Mouse (Mus musculus) cortical plate, adult 2 months (tissue): ENCODE measurements around the gene Gramd1b.

Source experiments
- CTCF ChIP-seq: fragments of 200-500 bp; IDR thresholded peaks from 2 replicates; pipeline ENCODE4 v1.5.1; 2011; ENCODE audit warnings: mild to moderate bottlenecking, control low read depth, low read length; ENCODE audit not compliant: insufficient read depth; ENCODE audit errors: extremely low read depth
- POLR2A ChIP-seq: fragments of 200-500 bp; IDR thresholded peaks from 2 replicates; pipeline ENCODE4 v1.6.1; 2011; ENCODE audit warnings: mild to moderate bottlenecking, low read length, control low read depth; ENCODE audit not compliant: insufficient read depth; ENCODE audit errors: extremely low read depth

DNA sequence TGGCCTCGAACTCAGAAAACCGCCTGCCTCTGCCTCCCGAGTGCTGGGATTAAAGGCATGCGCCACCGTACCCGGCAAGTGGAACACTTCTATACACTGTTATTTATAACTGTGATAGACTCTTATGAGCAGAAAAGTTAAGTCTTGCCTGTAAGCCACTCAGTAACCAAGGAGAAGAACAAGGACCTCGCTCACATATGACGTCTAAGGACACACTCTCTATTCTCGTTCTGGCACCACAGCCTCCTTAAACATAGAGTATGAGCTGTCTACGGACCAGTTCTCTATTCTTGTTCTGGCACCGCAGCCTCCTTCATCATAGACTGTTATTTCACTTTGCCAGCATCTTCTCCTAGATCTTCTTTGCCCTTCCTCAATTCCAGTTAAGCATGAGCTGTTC, 55.1 kb downstream of the Gramd1b start:
- TF ChIP-seq CTCF: no peak
- no peak for TF ChIP-seq POLR2A
